Mouse (Mus musculus) olfactory bulb, adult 2 months (tissue): ENCODE data around the gene Nfib. TPM values are rescaled to one million over a fixed set of nuclear protein-coding genes. Genes with fewer than 3 reads are reported as not detected.

Experiments used
- H3K27ac ChIP-seq: fragments of 200-500 bp; 2 replicates; pipeline ENCODE4 v1.5.1; 2012; ENCODE audit warnings: low read depth, low read length; ENCODE audit not compliant: insufficient read depth
- H3K4me1 ChIP-seq: fragments of 200-500 bp; 2 replicates; pipeline ENCODE4 v1.6.1; 2012; ENCODE audit warnings: low read length; ENCODE audit not compliant: control insufficient read depth, insufficient read depth
- H3K4me3 ChIP-seq: fragments of 200-500 bp; 2 replicates; pipeline ENCODE4 v1.5.1; 2012; ENCODE audit warnings: mild to moderate bottlenecking, low read depth, low read length, moderate library complexity; ENCODE audit not compliant: insufficient read depth
- CTCF ChIP-seq: fragments of 200-500 bp; IDR thresholded peaks from 2 replicates; pipeline ENCODE4 v1.5.1; 2012; ENCODE audit warnings: low read depth, mild to moderate bottlenecking, low read length, moderate library complexity; ENCODE audit not compliant: insufficient read depth
- POLR2A ChIP-seq: fragments of 200-500 bp; IDR thresholded peaks from 2 replicates; pipeline ENCODE4 v1.6.1; 2012; ENCODE audit warnings: mild to moderate bottlenecking, low read depth, low read length, moderate library complexity; ENCODE audit not compliant: insufficient read depth
- WGBS: fragments of 180-500 bp; shearing (Covaris S2); methylation state at CpG from one replicate; pipeline ENCODE4 v1.1.7; 2018; 5-methylcytosine and 5-hydroxymethylcytosine counted together
- polyA plus RNA-seq: library from polyadenylated mRNA; stranded (reverse); fragments of >200 nt; gene quantifications from 2 replicates; pipeline ENCODE4 v1.2.4, GENCODE M21; 2012; ENCODE audit warnings: low replicate concordance; ENCODE audit not compliant: missing spikeins, insufficient read depth, insufficient read length

Gene Nfib
- polyA plus RNA-seq, 1 experiment, result not detected

DNA sequence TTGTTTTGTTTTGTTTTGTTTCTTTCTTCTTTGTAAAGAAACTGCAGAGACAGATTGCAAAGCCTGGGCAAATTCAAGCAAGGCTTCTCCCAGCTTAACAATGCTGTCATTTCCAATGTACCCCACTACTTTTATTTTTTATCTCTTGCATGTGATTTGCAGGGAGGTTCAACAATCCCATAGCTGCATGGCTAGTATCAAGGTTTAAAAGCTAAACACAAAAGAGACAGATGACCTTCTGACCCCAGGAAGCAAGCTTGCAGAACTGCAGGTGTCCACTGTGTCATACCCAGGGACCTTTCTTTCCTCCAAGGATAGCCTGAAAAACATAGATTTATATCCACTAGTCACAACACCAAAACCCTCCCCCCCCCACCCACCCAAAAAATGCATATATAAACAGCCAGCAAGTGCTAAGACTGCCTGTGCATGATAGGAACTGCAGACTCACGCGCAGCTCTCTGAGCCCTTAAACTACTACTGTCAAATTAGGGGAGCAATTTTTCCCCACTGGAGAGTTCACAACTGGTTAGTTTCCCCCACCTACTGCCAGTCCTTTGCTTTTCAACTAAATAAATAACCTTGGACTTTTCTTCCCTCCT, 196.3 kb downstream of the Nfib start:
- Histone ChIP-seq H3K4me1 (0 out of 2 replicates have a peak, but pooled peaks cover 2% of the 10 kb centered on the region), H3K4me3 (no peak overlapping the region), H3K27ac (peak overlapping the region; percentile 78)
- WGBS, result 63% methylated on average over 2 of the region's 2 CpGs
- TF ChIP-seq POLR2A (no peak), CTCF (no peak)

DNA sequence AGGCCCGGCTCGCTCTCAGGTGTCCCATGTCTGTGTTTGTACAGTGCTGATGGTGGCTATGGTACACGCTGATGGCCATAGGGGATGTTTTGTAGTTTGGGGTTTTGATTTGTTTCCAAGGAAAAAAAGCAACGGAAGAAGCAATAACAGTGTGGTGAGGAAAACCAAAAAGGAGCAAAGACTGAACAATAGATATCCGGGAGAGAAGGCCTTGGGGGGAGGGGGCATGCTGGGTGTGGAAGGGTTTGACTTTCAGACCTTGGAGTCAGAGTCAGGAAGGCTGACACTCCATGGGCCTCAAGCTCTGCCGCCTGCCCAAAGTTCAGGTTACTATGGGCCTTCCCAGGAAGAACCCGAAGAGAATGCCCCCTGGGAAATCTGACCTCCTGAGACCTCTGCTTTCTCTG, 197.3 kb downstream of the Nfib start:
- TF ChIP-seq CTCF, result no peak
- no peak for TF ChIP-seq POLR2A
- 59% methylated on average over 7 of the region's 7 CpGs for WGBS
- Histone ChIP-seq H3K4me3 (peak overlapping the region; percentile 26), H3K4me1 (0 out of 2 replicates have a peak, but pooled peaks cover 2% of the 10 kb centered on the region), H3K27ac (peak overlapping the region; percentile 60; the same call in 1 of the 2 replicates)

DNA sequence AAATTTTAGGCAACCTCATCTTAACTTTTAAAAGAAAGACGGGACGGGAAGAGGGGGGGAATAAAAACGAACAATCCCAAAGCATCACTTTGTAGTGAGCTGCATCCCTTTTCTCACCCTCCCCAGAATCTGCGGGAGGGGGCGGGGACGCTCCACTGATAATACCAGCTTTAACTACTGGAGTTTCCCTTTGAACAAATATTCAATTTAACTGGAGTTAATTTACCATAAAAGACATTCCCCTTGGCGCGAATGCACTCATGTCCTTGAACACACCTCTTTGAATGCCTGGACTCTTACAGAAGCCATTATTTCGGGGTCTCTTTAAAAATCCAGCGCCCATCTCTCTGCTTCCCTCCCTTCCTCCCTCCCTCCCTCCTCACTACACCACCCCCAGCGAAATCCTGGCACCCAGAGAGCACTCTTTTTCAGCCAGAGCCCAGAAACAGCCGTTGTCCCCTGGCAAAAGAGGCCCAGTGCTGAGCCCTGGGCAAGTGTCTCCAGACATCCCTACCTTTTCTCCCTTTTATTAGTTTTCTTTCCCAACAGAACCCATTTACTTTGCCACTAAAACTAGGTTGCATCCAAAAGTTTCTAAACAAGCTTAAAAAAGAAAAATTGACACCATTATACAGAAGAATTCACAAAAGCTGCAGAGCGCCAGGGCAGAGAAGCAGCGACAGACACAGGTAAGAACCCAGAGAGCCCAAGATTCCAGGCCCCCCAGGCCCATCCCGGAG, 197.8 kb downstream of the Nfib start:
- Histone ChIP-seq H3K4me1 (0 out of 2 replicates have a peak, but pooled peaks cover 1% of the 10 kb centered on the region), H3K27ac (peak overlapping the region; percentile 60), H3K4me3 (peak overlapping the region; percentile 26)
- WGBS, result 26% methylated on average over 15 of the region's 15 CpGs
- TF ChIP-seq POLR2A (no peak), CTCF (no peak)

DNA sequence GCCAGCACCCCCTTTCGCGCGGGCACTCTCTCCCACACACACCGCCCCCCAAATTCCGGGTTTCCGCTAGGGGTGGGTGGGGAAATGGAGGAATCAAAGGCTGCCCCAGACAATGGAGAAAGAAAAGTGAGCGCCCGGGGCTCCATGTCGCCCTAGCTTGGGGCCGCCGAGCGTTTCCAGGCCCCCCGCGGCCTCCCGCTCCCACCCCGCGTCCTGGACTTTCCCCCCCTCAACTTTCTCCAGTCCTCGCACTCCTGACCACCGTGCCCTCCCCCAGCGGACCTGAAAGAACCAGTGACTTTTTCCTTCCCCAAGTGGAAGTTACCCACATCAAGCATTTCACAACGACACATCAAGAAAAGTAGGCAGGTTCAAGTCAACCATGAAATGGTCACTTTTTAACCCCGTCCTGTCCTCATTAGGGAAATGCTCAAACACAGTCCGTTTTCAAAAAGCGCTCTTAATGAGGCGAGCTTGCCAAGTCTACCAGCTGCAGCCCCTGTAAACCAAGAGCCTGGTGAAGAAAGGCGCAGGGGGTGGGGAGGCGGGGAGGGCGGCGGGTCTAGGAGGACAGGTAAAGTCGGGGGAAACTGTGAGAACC, 198.7 kb downstream of the Nfib start:
- WGBS, result 0% methylated on average over 30 of the region's 30 CpGs
- Histone ChIP-seq H3K4me3 (peak overlapping the region; percentile 84), H3K27ac (peak overlapping the region; percentile 81), H3K4me1 (no peaks in the 10 kb centered on the region)
- TF ChIP-seq POLR2A, result no peak
- no peak for TF ChIP-seq CTCF

DNA sequence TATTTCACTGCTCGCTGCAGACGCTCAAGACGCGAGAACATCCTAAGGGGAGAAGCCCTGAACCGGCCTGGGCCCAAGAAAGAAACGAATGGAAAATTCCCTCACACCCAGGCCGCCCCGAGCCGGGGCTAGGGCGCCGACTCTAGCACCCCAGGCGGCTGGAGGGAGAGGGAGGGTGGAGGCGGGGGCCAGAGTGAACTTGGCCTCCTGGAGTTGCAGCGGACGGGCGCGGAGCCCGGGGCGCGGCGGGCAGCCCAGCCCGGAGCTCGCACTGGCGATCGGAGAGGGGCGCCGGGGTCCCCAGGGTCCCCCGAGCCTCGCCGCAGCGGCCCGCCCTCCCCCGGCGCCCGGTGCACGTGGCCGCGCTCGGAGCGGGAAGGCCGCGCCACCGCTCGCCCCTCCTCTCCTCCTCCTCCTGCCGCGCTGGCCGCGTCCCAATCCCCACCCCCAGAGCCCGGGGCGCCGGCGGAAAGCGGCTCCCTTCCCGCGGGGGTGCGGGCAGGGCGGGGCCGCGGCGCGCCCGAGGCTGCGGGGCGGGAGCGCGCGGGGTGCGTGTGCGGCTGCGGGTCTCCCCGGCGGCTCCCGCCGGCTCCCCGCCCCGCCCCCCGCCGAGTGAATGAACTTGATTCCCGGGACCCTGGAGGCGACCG, 199.3 kb downstream of the Nfib start:
- Histone ChIP-seq H3K4me3 (peak overlapping the region; percentile 84), H3K4me1 (no peaks in the 10 kb centered on the region), H3K27ac (peak overlapping the region; percentile 77)
- 1% methylated on average over 77 of the region's 81 CpGs for WGBS
- TF ChIP-seq CTCF, result no peak
- TF ChIP-seq POLR2A, result no peak

DNA sequence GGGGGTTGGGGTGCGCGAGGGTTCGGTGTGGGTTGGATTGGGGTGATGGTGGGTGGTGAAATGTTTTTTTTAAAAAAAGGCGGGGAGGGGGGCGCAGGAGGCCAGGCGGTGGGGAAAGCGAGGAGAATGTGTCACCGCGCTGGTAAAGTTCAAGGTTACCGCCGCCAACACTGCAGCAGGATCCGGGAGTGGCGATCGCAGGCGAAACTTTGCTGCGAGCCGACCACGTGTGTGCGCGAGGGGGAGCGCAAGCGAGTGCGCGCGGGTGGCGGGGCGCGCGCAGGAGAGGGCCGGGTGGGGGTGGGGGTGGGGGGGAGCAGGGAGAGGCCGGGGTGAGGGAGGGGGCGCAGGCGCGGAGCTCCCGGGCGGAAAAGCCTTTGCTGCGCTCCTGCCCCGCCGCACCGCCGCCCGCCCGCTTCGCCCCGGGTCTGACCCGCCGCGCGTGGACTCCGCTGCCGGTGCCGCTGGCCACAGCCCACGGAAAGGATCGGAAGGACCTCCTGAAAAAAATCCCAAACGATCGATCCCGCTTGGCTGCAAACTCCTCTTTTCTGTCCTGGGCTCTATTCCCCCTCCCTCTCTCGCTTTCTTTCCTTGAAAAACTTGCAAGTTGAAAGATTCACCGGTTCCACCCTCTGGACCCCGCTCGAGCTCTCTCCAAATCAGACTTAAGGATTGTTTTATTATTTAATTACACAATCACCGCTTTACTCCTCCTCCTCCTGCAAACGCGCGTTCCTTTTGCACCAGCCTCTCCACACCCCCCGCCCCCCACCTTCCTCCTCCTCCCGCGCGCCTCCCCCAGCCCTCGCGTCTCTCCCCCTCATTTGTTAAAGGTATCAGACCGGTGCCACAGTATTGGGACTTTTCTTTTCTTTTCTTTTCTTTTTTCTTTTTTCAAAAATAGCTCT, 200.2 kb downstream of the Nfib start:
- H3K27ac ChIP-seq, result peak overlapping the region; percentile 92
- H3K4me1 ChIP-seq, result no peaks in the 10 kb centered on the region
- 2% methylated on average over 67 of the region's 72 CpGs for WGBS
- TF ChIP-seq POLR2A, result 0 out of 2 replicates have a peak, but pooled peaks have one; percentile 28
- TF ChIP-seq CTCF, result no peak
- H3K4me3 ChIP-seq, result peak overlapping the region; percentile 84

DNA sequence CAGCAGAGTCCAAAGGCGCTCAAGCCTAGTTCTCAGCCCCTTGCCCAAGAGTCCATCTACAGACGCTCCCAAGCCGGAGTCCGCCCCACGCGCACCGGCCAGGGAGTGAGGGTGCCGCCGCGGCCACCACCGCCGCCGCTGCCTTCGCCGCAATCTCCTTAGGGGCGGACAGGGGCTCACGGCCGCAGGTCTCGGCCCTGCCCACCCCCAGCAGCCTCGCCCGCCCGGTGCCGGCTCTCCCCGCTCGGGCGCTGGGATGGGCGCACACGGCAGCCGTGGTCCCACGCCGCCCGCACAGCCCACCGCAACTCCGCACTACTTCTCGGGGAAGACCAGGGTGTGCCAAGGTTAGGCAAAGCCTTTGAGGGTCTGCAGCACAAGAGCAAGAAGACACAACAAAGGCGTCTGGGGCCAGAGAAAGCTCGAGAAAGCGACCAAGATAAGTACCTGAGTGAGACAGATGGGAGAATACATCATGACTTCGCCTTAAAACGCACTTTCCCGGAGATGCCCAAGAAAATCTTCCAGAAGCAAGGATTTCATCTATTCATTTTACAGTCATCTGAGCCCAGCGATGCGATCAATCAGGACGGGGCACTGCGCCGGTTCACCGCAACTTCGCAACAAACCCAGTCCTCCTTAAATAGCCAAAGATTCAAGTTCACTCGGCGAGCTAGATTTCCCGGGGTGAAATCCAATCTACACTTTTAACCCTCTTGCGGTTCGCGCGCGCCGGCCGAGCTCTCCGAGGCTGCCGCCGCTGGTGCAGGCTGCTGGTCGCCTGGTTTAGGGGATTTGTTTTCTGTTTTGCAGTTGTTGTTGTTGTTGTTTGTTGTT, 201.0 kb downstream of the Nfib start:
- WGBS, result under 1% methylated on average over 62 of the region's 62 CpGs

More for the DNA sequence above, 201.0 kb downstream of the Nfib start:
- TF ChIP-seq CTCF (0 out of 2 replicates have a peak, but pooled peaks have one; percentile 3), POLR2A (no peak)
- Histone ChIP-seq H3K4me1 (no peaks in the 10 kb centered on the region), H3K27ac (peak overlapping the region; percentile 92), H3K4me3 (peak overlapping the region; percentile 84)
